Mouse (Mus musculus): ENCODE measurements around the gene Spag7. TPM values are rescaled to one million over a fixed set of nuclear protein-coding genes. Genes with fewer than 3 reads are reported as not detected.

Spag7 gene
- total RNA-seq, 2 experiments from 2014 or later, result 49.8 to 130 TPM

DNA sequence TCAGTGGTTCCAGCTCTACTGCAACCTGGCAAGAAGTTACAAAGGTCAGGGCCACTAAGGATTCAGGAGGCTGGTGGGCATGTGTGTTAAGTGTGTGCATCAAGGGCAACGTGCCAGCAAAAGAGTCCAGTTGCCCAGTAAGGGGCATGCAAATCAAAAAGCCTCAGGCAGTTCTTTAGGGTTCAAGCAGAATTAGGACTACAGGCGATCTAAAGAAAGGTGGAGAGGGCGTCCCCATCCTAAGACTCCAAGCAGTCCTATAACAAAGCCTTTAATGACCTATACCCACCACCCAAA, 23.0 kb downstream of the Spag7 start:
- no peak for ATAC-seq (replicated peaks; ENCODE audit: poor library complexity, severe bottlenecking)

DNA sequence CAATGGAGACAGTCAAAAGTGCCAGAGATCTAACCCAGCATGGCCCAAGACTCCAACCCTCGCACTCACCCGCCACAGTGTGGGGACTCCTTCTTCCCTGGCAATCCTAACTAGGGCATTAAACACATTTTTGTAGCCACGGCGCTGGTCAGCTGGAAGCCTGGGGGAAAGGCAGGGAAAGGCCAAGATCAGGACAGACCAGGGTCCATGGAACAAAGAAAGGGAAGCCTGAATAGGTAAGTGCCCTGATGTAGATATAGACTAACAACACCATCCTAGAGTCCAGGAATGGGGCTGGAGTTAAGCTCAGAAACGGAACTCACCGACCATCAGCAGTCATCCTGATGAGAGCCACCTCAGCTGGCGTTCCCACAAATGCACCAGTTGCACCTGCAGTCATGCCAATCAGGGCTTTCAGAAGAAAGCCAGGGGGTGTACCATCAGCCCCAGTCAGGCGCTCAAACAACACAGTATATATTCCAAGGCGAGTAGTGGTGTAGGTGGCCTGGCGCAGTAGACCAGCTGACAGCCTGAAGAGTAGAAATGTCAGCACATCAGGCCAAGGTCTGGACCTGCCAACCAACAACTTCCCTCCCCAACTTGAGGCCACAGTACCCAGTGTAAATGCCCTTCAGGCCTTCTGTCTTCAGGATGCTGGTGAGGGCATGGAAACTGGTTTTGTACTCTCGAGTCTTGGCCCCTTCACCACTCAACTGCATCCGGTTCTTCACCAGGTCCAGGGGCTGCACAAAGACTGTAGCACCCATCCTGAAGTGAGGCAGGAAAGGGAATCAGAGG, 23.6 kb downstream of the Spag7 start:
- no peak for ATAC-seq (replicated peaks; ENCODE audit: poor library complexity, severe bottlenecking)

DNA sequence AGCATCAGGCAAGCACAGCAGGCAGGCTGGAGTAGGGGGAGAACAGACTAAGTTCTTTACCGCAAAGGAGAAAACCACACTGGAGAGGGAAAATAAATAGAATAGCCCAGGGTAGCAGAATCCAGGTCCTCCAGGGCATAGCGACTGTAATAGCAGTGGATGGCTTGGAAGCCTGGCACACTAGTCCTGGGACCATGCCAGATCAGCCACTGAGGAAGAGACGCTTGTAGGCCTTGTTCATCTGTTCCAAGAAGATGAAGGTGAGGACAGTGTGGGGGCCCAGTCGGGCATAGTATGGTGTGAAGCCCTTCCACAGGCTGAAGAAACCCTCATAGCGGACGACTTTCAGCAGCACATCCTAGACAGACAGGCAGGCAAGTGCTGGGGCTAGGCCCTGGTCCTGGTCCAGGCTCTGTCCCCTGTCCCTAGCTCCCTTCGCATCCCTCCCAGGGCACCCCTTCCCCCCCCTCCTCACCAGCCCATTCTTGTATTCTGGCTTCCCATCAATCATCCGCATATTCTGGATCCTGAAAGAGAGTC, 24.6 kb downstream of the Spag7 start:
- no peak for ATAC-seq (replicated peaks; ENCODE audit: poor library complexity, severe bottlenecking)

DNA sequence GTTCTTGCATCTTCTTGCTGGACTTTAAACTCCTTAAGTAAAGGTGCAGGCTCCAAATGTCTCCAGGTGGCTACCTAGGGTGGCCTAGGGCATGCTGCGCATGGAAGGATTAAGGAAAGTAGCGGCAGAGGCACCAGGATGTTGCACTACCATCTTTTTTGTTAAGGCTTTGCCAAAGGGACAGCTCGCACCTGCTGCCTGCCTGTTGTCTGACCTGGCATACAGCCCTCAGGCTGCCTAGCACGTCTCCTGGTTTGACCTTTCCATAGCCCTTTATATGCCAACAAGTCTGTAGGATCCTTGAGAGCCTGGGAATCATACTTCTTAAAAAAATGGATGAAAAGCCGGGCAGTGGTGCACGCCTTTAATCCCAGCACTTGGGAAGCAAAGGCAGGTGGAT, 26.2 kb downstream of the Spag7 start:
- no peak for ATAC-seq (replicated peaks; ENCODE audit: poor library complexity, severe bottlenecking)

DNA sequence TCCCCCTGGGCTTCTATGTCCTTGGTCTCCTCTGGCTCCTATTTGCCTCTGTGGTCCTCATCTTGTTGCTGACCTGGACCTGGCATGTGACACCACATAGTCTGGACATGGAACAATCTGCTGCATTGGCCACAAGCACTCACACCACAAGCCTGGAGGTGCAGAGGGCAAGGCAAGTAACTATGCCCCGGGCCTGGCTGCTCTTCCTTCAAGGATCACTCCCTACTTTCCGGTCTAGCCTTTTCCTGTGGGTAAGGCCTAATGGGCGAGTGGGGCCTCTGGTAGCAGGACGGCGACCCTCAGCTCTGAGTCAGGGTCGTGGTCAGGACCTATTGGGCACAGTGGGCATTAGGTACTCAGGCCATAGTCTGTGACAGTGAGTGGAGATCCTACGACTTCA, 28.0 kb downstream of the Spag7 start:
- no peak for ATAC-seq (replicated peaks; ENCODE audit: poor library complexity, severe bottlenecking)

GRCm38 (mm10) chr11:70639976-70640375, 29.2 kb downstream of the Spag7 start:
- ATAC-seq (replicated peaks; ENCODE audit: poor library complexity, severe bottlenecking), result no peak; the same call in 1 of the 2 replicates

DNA sequence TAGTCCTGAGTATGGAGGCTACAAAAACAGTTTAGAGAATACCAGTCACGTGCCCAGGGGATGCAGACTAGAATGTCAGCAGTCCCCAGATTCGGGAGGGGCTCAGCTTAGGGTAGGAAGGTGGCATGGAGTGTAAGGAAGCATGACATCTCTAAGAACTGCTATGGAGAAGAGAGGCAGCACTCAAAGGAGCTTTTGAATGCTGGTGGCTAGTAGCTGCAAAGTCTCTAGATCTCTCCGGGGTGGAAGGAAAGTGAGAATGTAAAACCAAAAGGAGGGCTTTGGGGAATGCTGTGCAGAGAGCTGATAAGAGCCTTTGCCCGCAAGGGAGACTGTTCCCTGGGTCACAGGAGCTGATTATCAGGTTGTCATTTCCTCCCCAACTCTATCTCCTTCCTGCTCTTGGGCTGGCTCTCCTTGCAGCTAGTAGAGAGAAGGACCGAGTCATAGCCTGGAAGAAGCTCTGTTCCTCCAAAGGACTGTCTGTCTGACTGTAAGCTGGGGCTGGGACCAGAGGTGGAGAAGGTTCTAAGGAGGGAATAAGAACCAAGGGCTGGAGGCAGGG, 30.4 kb downstream of the Spag7 start, which contains the start of gene Gp1ba:
Gene Gp1ba (plus strand): TSS at position 409 of the 565 bp plus-strand sequence.
- peak; percentile 25; the same call in 1 of the 2 replicates for ATAC-seq (replicated peaks; ENCODE audit: poor library complexity, severe bottlenecking)

DNA sequence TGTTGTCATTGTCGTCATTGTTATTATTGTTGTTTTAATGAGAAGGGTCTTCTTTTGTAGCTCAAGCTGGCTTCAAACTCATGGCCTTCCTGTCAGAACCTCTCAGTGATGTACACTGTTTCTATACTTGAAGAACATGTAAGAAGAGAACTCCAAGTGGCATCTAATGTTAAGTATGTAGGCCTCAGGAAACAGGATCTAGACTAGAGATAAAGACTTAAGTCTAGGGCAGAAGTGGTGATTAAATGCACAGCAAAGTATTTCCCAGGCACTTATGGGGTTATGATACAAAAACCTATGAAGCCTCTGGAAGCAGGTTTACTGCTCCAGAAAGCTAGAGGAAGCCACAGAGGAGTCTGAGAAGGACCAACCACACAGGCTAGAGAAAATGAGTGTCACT, 30.9 kb downstream of the Spag7 start:
- ATAC-seq (replicated peaks; ENCODE audit: poor library complexity, severe bottlenecking), result no peak

- no peak for ATAC-seq (replicated peaks; ENCODE audit: poor library complexity, severe bottlenecking)
Measured at GRCm38 (mm10) chr11:70637764-70638163, 31.5 kb downstream of the Spag7 start.

DNA sequence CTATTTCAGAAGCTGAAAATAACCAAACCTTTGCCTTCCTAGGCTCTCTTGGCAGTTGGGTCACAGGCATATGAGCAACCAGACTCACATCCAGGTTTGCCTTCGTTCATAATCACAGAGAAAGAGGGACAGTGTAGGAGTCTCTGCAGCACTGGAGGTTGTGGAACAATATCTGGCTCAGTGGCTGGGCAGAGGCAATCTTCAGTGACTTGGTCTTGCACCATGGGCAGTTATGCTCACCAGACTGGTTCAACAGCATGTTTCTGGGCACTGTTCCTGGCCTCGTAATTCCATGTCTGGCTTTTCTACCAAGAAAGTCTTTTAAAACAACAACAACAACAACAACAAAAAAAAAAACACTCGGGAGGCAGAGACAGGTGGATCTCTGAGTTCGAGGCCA, 33.6 kb downstream of the Spag7 start:
- ATAC-seq (replicated peaks; ENCODE audit: poor library complexity, severe bottlenecking), result no peak

- ATAC-seq (replicated peaks; ENCODE audit: poor library complexity, severe bottlenecking), result 0 out of 2 replicates have a peak, but pooled peaks have one; percentile 12
Measured at GRCm38 (mm10) chr11:70630129-70630528, 39.1 kb downstream of the Spag7 start.

DNA sequence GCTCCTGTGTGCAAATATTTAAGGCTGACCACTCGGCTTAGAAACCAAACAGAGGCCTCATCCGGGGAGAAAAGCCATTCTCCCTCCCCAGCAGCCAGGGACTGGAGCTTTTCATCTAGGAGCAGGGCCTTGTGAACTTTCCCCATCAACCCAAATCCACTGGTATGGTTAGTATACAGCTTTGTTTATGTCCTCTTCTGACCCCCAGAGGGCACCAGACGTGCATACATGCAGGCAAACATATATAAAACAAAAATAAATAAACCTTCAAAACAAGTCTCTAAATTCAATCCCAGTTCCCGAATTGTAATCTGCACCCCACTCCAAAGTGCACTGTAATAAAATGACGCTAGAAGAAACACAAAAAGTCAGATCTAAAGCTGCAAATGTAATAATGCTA, 39.7 kb downstream of the Spag7 start:
- ATAC-seq (replicated peaks; ENCODE audit: poor library complexity, severe bottlenecking), result 0 out of 2 replicates have a peak, but pooled peaks have one; percentile 25

GRCm38 (mm10) chr11:70628431-70628830, 40.8 kb downstream of the Spag7 start:
- no peak for ATAC-seq (replicated peaks; ENCODE audit: poor library complexity, severe bottlenecking)

DNA sequence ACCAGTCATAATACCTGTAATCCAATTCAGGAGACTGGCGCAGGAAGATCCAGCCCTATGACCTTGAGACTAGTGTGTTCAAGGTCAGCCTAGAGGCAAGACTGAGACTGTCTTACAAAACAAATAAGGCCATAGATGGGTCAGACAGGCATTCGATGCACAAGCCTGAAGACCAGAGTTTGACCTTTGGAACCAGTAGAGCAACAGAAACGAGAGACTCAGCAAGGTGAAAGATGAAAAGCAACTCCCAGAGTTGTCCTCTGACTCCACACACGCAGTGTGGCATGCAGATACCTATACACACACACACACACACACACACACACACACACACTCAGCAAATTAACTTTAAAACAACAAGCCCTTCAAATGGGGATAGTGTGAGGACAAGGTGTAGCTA, 42.3 kb downstream of the Spag7 start:
- no peak for ATAC-seq (replicated peaks; ENCODE audit: poor library complexity, severe bottlenecking)

- ATAC-seq (replicated peaks; ENCODE audit: poor library complexity, severe bottlenecking), result peak; percentile 85
Measured at GRCm38 (mm10) chr11:70625473-70625872, 43.7 kb downstream of the Spag7 start.

GRCm38 (mm10) chr11:70623053-70623742, 46.0 kb downstream of the Spag7 start:
- ATAC-seq (replicated peaks; ENCODE audit: poor library complexity, severe bottlenecking), result no peak

GRCm38 (mm10) chr11:70621972-70622814, 47.0 kb downstream of the Spag7 start:
- peak; percentile 45 for ATAC-seq (replicated peaks; ENCODE audit: poor library complexity, severe bottlenecking)

DNA sequence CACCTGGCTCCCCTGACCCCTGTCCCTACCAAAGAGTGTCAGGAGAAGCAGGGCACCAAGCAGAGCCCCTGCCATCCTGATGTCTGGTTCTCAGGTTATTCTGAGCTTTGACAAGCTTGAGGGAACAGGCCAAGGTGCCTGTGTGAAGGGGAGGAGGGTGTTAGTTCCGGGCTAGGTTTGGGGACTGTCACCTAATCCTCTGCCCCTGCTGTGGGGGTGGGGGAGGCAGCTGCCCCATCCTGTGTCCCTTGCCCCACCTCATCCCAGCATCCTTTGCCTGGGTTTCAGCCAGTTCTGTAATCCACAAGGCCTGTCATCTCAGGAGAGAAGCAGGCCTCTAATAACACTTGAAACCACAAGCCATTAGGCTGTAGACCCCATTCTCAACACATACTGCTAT, 50.1 kb downstream of the Spag7 start, which contains the start of gene Chrne:
Gene Chrne (minus strand): TSS at position 116 of the 400 bp plus-strand sequence.
- ATAC-seq (replicated peaks; ENCODE audit: poor library complexity, severe bottlenecking), result no peak

DNA sequence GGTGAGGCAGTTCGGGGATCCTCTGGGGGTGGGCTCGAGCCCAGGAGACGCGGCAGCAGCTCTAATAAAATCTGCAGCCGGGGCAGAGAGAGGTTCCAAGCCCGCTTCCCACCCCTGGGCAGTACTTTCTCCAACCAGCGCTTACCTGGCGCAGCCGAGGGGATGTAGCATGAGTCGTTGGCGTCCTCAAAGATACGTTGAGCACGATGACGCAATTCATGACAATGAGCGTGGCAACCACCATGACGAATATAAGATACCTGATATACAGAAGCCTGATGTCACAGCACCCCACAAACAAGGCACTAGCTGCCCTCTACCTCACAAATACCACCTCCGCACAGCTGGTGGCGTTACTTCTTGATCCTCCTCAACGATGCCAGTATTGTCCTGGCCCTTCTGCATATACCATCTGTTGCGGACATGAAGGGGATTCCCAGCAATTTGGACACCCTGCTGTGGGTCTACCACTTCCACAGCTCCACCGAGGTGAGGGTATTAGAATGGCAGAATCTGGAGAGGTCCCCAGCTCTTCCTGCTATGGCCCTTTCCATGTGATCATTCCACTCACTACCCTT, 53.6 kb downstream of the Spag7 start, which contains the start of gene 4930544D05Rik:
Gene 4930544D05Rik (plus strand): TSS at position 333 of the 578 bp plus-strand sequence.
- ATAC-seq (replicated peaks; ENCODE audit: poor library complexity, severe bottlenecking), result peak; percentile 35

GRCm38 (mm10) chr11:70615074-70615473, 54.1 kb downstream of the Spag7 start:
- peak; percentile 90 for ATAC-seq (replicated peaks; ENCODE audit: poor library complexity, severe bottlenecking)

Data from granulocyte monocyte progenitor cell, adult 5-6 weeks (primary cell).